Mouse (Mus musculus): ENCODE measurements around the gene Spata3. TPM values are rescaled to one million over a fixed set of nuclear protein-coding genes. Genes with fewer than 3 reads are reported as not detected.
A peak's percentile ranks its signal among the peaks of the same experiment; 100 is the strongest.
"Not testable (repeated sequence)": the region's sequence is repeated elsewhere in the genome, so short reads cannot be mapped to it uniquely, and the experiment has no call there.

Spata3 gene
- not detected for total RNA-seq (2021)
- long read RNA-seq, experiment 1, result 0 reads
- long read RNA-seq, experiment 2, result 0 reads

GRCm38 (mm10) chr1:86016516-86016915 is at the start of gene Spata3:
Gene Spata3 (plus strand): TSS chr1:86016816.
- no peak for DNase-seq
- intact Hi-C loops (cut with DNase I; ENCODE audit: low total_unique reads), result no loop called here

- no peak for DNase-seq
- intact Hi-C loops (cut with DNase I; ENCODE audit: low total_unique reads), result no loop called here
Measured at GRCm38 (mm10) chr1:85969081-85969480, 47.5 kb upstream of the Spata3 start.

DNA sequence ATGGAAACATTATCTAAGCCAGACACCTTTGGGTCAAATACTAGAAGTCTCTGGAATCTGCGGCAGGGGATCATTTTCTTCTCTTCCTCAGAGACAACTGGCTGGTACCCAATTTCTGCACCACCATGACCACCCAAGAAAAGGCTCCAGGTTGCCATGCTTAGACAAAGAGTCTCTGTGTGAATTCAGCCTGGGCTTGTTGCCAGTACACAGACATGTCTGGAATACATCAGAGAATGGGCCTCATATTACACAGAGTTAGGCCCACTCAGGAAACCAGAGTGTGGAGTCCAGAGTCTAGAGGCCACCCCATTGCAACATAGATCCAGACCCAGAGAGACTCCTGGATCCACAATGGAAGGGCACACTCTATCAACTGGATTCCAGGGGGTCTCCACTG is 47.1 kb upstream of the Spata3 start:
- no peak for DNase-seq
- intact Hi-C loops (cut with DNase I; ENCODE audit: low total_unique reads), result no loop called here

DNA sequence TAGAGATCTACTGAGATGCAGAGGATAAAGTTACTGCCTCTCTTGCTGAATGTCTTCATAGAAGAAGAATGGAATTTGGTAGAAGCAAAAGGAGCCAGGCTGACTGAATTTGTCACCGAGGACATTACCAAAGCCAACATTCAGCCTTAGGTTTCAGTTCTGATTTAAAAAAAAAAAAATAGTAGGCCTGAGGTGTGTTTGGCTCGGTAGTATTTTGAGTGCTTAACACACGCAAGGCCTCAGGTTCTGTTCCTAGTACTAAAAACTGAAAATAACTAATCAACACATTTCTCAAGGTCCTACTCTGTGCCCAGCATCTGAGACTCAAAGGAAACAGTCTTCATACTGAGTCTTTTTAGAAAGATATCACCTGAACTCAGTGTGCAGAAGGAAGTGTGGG is 45.5 kb upstream of the Spata3 start:
- no peak for DNase-seq
- intact Hi-C loops (cut with DNase I; ENCODE audit: low total_unique reads), result no loop called here

- no peak for DNase-seq
- intact Hi-C loops (cut with DNase I; ENCODE audit: low total_unique reads), result no loop called here
Measured at GRCm38 (mm10) chr1:85972341-85972740, 44.3 kb upstream of the Spata3 start.

DNA sequence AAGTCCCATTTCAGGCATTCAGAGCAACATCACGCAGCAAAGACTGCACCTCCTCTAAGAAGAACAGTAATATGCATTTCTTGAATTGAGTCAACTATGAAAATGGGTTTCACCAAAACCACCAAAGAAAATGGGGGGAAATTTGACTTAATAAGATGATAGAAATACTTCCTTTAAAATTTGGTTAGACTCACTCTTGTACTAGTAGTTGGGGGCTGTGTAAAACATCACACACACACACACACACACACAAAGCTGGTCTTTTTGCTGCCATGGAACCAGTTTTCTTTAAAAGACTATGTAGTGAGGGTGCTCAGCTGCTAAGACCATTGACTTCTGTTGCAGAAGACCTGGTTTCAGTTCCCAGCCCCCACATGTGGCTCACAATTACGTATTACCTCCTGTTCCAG is 43.1 kb upstream of the Spata3 start:
- intact Hi-C loops (cut with DNase I; ENCODE audit: low total_unique reads), result no loop called here
- no peak for DNase-seq

- intact Hi-C loops (cut with DNase I; ENCODE audit: low total_unique reads), result no loop called here
- DNase-seq, result no peak
Measured at GRCm38 (mm10) chr1:85977709-85978108, 38.9 kb upstream of the Spata3 start.

DNA sequence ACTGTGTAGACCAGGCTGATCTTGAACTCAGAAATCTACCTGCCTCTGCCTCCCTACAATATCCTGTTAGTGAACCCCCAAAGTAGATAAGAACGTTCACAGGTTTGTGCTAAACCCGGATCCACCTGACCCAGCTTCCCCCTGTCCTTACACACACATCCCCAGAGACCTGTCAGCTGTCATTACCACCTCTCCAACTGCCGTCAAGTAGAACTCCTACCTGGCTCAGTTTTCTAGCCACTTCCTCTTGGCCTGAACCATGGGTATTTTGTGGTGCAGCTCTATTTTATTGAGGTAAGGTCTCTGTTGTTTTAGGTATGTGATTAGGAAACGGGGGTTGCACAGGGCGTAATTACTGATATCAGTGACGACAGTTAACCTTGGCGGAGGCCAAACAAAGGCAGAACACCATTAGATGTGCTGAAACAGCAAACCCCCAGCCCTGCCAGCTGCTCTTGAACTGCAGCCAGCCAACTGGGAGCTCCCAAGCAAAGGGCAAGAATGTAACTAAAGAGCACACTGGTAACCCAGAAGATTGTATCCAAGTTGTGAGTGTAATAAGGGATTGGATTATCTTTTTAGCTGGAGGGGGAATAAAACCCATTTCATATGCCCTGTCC is 34.8 kb upstream of the Spata3 start:
- DNase-seq, result peak; percentile 39
- intact Hi-C loops (cut with DNase I; ENCODE audit: low total_unique reads), result no loop called here

- no peak for DNase-seq
- intact Hi-C loops (cut with DNase I; ENCODE audit: low total_unique reads), result no loop called here
Measured at GRCm38 (mm10) chr1:85985784-85986183, 30.8 kb upstream of the Spata3 start.

DNA sequence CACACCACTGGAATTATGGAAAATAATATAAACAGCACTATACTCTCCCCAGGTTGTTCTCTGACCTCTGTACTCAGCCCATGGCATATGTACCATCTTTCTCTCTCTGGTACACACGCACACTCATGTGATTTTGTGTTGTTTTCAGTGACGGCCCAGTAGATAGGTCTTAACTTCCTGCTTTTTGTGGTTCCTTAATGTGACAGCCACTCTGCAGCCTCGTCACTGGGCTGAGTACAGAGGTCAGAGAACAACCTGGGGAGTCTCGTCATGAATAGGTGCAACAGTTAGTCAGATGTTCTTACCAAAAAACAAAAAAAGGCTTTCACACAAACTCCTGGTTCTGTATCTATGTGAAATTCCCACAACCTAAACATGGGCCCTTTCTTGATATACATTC is 28.3 kb upstream of the Spata3 start:
- intact Hi-C loops (cut with DNase I; ENCODE audit: low total_unique reads), result no loop called here

DNA sequence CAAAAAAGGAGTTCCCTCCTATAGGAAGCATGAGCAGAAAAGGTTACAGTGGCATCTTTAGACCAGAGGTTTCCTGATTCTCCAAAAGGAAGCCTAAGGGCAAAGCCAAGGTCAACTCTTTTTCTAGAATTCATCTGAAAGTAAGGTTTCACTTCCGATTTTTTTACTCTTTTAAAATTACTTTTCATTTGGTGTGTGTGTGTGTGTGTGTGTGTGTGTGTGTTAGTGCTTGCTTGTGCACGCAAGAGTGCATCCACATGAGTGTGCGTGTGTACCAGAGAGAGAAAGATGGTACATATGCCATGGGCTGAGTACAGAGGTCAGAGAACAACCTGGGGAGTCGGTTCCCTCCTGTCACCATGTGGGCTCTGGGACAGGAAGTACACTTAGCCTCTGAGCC is 27.7 kb upstream of the Spata3 start:
- intact Hi-C loops (cut with DNase I; ENCODE audit: low total_unique reads); DNase-seq: not testable (repeated sequence)

More for the DNA sequence above, 28.3 kb upstream of the Spata3 start:
- no peak for DNase-seq

- DNase-seq, result no peak
- intact Hi-C loops (cut with DNase I; ENCODE audit: low total_unique reads), result no loop called here
Measured at GRCm38 (mm10) chr1:85992175-85992574, 24.4 kb upstream of the Spata3 start.

- DNase-seq, result no peak
- intact Hi-C loops (cut with DNase I; ENCODE audit: low total_unique reads), result no loop called here
Measured at GRCm38 (mm10) chr1:85993541-85993940, 23.1 kb upstream of the Spata3 start.

DNA sequence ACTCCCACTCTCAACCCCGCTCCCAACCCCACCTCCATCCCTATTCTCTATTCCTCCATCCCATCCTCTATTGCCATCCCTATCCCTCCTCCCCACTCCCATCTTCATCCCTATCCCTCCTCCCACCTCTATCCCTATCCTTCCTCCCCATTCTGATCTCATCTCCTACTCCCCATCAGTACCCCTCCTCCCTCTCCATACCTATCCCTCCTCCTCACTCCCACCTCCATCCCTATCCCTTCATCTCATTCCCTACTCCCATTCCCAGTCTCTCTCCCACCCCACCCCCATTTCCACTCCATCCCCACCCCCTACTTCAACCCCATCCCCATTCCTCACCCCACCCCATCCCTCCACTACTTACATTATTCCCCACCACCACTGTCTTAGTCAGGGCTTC is 19.4 kb upstream of the Spata3 start:
- intact Hi-C loops (cut with DNase I; ENCODE audit: low total_unique reads), result no loop called here

DNA sequence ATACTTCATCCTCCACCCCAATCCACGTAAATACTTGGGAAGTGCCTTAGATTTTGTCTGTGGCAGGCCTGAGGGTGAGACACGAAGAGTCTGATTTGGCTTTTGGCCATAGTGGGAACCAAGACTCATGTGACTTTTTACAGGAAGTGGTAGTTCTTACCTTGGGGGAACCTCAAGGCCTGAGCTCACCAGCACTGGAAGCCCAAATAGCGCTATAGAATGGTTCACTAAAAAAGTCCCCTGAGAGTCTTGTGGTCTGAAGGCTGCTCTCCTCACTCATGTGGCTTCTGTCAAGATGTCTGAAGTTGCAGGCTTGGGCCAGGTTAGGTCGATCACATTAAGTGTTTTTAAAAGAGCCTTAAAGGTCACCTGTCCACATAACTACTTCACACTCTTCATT is 18.6 kb upstream of the Spata3 start:
- intact Hi-C loops (cut with DNase I; ENCODE audit: low total_unique reads), result no loop called here
- DNase-seq, result no peak

More for the DNA sequence above, 19.4 kb upstream of the Spata3 start:
- no peak for DNase-seq

- intact Hi-C loops (cut with DNase I; ENCODE audit: low total_unique reads), result no loop called here
- no peak for DNase-seq
Measured at GRCm38 (mm10) chr1:85999853-86000570, 16.6 kb upstream of the Spata3 start.

DNA sequence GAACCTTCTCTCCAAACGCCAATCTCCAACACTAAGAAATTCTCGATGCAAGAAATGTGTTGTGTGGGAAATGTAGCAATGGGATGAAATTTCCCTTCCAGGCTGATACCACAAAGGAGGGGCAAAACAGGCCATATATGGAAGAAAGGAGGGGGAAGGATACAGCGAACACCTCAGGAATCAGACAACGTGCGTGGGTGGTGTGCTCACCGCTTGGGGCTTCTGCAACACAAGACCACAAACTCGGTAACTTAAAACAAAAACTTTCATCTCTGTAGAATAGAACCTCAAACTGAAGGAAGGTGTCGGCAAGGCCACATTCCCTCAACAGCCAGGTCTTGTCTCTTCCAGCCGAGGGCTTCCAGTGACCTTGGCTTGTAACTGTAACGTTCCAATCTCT is 11.1 kb upstream of the Spata3 start:
- intact Hi-C loops (cut with DNase I; ENCODE audit: low total_unique reads), result loop anchor here (2.0 kb wide), 1 partner anchor 67 kb away; no protein-coding TSS in a partner anchor
- DNase-seq, result no peak

GRCm38 (mm10) chr1:86006040-86006439 is 10.6 kb upstream of the Spata3 start:
- intact Hi-C loops (cut with DNase I; ENCODE audit: low total_unique reads), result loop anchor here (2.0 kb wide), 1 partner anchor 153 kb away; no protein-coding TSS in a partner anchor
- DNase-seq, result no peak

- peak; percentile 87 for DNase-seq
- intact Hi-C loops (cut with DNase I; ENCODE audit: low total_unique reads), result loop anchor here (2.0 kb wide), 1 partner anchor 155 kb away; no protein-coding TSS in a partner anchor
Measured at GRCm38 (mm10) chr1:86007778-86008177, 8.8 kb upstream of the Spata3 start.

DNA sequence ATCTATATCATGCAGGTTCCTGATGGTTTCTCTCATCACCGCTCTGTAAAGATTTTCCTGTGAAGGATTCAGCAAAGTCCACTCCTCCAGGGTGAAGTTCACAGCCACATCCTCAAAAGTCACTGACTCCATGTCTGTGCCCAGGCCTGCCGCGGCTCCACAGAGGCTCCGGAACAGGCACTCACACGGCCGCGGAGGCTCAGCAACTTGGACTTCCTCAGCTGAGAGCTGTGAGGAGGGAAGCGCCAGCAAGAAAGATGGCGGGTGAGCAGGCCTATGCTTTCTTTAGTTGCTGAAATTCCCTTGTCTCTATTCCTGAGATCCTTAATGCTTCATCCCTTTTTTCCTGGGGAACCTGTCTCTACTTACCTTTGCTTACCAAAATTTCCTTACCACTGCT is 858 bp upstream of the Spata3 start:
- intact Hi-C loops (cut with DNase I; ENCODE audit: low total_unique reads); DNase-seq: not testable (repeated sequence)
